Mouse (Mus musculus): ENCODE data around the gene Olfr354. TPM values are rescaled to one million over a fixed set of nuclear protein-coding genes. Genes with fewer than 3 reads are reported as not detected.

The Olfr354 gene
- under 1 TPM in 1 of 2 experiments, not detected in 1; 0.04 TPM for total RNA-seq (2021)
- long read RNA-seq, experiment 1, result 0 reads
- long read RNA-seq, experiment 2, result 0 reads

DNA sequence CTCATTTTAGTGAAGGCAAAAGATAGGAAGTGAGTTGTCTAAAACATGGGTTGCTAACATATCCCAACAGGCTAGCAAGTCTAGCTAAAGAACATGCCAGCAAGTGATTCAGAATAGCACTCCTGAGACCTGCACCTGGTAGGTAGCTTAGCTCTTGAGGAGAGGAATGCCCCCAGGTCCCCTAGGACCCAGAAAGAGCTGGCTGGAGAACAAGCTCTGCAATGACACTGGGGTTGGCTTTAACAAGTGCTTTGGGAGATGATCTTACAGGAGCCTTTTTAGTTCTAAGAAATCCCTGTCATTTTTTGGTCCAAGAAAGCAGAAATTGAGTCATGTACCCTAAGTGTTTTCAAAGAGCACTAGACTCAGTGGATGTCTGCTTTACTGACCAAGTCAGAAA, at the start of gene Olfr354:
TSS of gene Olfr354 (plus strand) at position 301 of the 400 bp plus-strand sequence.
- DNase-seq (ENCODE audit: low spot score in 2 of 2), result no peak
- intact Hi-C loops (cut with DNase I), result no loop called here

- intact Hi-C loops (cut with DNase I), result no loop called here
- no peak for DNase-seq (ENCODE audit: low spot score in 2 of 2)
Measured at GRCm38 (mm10) chr2:36862560-36862959, 42.9 kb upstream of the Olfr354 start, which contains the start of gene Olfr351. Gene Olfr351 (minus strand): TSS chr2:36862660.

DNA sequence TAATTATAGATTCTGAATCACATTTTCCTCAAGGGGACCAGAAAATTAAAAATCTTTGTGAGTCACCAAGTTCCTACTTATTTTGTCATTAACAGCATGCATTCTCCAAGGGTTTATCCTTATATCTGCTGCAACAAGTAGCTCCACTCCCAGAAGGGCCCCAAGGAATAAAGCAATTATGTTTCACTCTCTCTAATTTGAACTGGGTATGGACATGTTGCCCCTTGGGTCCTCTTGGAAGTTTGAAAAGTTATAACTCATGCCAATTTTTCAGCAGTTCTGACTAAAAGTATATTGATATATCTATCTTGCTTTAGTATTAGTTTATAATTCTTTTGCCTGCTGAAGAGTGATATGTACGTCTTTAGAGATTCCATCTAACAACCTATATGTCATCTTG, 37.3 kb upstream of the Olfr354 start, which contains the start of gene Olfr352:
TSS of gene Olfr352 (plus strand) at position 301 of the 400 bp plus-strand sequence.
- no peak for DNase-seq (ENCODE audit: low spot score in 2 of 2)
- intact Hi-C loops (cut with DNase I), result no loop called here

DNA sequence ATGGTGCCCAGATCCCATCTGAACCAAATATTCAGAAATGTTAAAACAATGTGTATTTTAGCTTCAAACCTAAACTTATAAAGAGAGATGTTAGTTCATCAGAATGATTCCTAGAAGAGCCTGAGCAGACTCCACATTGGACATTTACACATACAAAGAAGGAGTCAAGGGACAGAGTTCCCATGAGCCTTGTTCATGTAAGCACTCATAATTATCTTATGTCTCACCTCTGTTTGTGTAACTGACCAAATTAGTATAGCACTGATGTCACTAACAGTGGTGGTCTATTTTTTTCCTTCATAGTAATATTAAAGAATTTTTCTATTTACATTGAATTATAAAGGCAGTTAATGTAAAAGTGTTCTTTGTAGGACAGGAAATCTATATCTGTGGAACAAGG, 12.6 kb upstream of the Olfr354 start, which contains the start of gene Olfr353:
TSS of gene Olfr353 (minus strand) at position 101 of the 400 bp plus-strand sequence.
- intact Hi-C loops (cut with DNase I), result no loop called here
- DNase-seq (ENCODE audit: low spot score in 2 of 2), result no peak

DNA sequence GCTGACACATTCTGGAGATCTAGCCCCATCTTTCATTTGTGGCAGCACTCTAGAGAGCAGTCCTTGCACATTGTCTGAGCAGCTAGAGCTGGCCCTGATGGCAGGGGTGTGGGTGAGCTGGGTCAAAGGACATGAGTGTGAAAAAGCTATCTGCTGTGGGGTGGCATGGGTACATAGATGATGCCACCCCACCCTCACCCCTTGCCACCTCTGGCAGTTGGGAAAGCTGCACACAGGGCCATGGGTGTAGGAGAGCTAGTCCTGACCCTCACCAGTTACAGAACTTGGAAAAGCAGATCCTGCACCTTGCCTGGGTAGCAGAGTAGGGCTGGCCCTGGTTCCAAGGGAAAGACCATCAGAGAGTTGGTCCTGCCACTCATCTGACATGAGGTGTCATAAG, 8.4 kb upstream of the Olfr354 start:
- DNase-seq (ENCODE audit: low spot score in 2 of 2), result no peak
- intact Hi-C loops (cut with DNase I), result no loop called here

DNA sequence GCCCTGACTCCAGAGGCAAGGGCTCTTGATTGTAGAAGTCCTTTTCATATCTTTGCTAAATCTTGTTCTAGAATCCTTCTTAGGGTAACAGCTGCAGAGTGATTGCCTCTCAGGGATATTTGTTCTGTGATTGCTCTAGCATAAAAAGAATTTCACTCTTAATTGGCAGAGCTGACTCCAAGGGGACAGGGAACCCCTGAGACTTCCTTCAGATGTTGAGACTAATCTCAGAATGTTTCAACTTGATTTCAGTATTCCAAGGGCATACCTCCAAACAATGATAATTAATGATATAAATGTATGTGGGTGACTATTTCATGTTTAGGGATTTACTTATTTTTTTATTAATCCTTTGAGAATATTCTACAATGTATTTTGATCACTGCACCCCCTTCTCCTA, 23.3 kb downstream of the Olfr354 start, which contains the start of gene Olfr355:
TSS of gene Olfr355 (minus strand) at position 101 of the 400 bp plus-strand sequence.
- intact Hi-C loops (cut with DNase I), result no loop called here
- DNase-seq (ENCODE audit: low spot score in 2 of 2), result no peak

GRCm38 (mm10) chr2:36936821-36937220, 31.3 kb downstream of the Olfr354 start, which contains the start of gene Olfr356:
Gene Olfr356 (plus strand): TSS chr2:36937121.
- intact Hi-C loops (cut with DNase I), result no loop called here
- no peak for DNase-seq (ENCODE audit: low spot score in 2 of 2)

Other genes with a start within 250 kb of the Olfr354 start
- not detected for gene Olfr346, start 219.9 kb upstream of the Olfr354 start, total RNA-seq (2021)
- gene Olfr347, start 173.8 kb upstream of the Olfr354 start, total RNA-seq (2021), result not detected
- not detected for gene Olfr348, start 121.4 kb upstream of the Olfr354 start, total RNA-seq (2021)
- gene Olfr50, start 115.1 kb upstream of the Olfr354 start, total RNA-seq (2021), result not detected
- gene Olfr3, start 88.6 kb upstream of the Olfr354 start, total RNA-seq (2021), result not detected
- not detected for gene Olfr350, start 59.4 kb upstream of the Olfr354 start, total RNA-seq (2021)
- gene Olfr351, start 43.0 kb upstream of the Olfr354 start, total RNA-seq (2021), result not detected
- gene Olfr352, start 37.2 kb upstream of the Olfr354 start, total RNA-seq (2021), result not detected
- gene Olfr353, start 12.7 kb upstream of the Olfr354 start, total RNA-seq (2021), result not detected
- gene Olfr355, start 23.2 kb downstream of the Olfr354 start, total RNA-seq (2021), result not detected
- not detected for gene Olfr356, start 31.4 kb downstream of the Olfr354 start, total RNA-seq (2021)
- not detected for gene Olfr357, start 88.1 kb downstream of the Olfr354 start, total RNA-seq (2021)
- gene Olfr358, start 103.7 kb downstream of the Olfr354 start, total RNA-seq (2021), result not detected
- not detected for gene Olfr360, start 160.1 kb downstream of the Olfr354 start, total RNA-seq (2021)
- not detected for gene Olfr361, start 183.6 kb downstream of the Olfr354 start, total RNA-seq (2021)
- gene Olfr362, start 212.2 kb downstream of the Olfr354 start, total RNA-seq (2021), result not detected
- not detected for gene Olfr364-ps1, start 233.6 kb downstream of the Olfr354 start, total RNA-seq (2021)

Data from left cerebral cortex, postnatal 14 days (tissue).